23 mouse cellular contexts compared by ENCODE assay signal in genomic region chr7:85840090-85840948, GRCm38 (mm10). TPM values are rescaled to one million over a fixed set of nuclear protein-coding genes. Genes with fewer than 3 reads are reported as not detected.
DNase-seq lines count a peak whose midpoint lies in the region; ATAC-seq lines count a peak whose summit lies in the region.
"Had no signal": no experiment of that assay in that cellular context is flagged by ENCODE, and none has a peak within 500 bp of the region (broad histone marks: within the 10 kb centered on the region; RNA-seq: fewer than 3 reads in every experiment).

No protein-coding gene starts in this region.

- H3K36me3 ChIP-seq in hindbrain, embryonic 10.5 days, result no peaks in the 10 kb centered on the region
- no peaks in the 10 kb centered on the region for H3K36me3 ChIP-seq in hindbrain, embryonic 13.5 days
- no peaks in the 10 kb centered on the region for H3K36me3 ChIP-seq in limb, embryonic 10.5 days
- H3K36me3 ChIP-seq: midbrain, embryonic 15.5 days; neural tube, embryonic 12.5 days had no signal

- H3K9me3 ChIP-seq in hindbrain, embryonic 10.5 days, result no peaks in the 10 kb centered on the region
- H3K9me3 ChIP-seq in hindbrain, embryonic 13.5 days, result peaks cover 8% of the 10 kb centered on the region; the same call in 1 of the 2 replicates
- H3K9me3 ChIP-seq in limb, embryonic 10.5 days (replicated peaks), result no peaks in the 10 kb centered on the region
- H3K9me3 ChIP-seq: forebrain, embryonic 13.5 days; midbrain, embryonic 15.5 days; neural tube, embryonic 12.5 days had no signal

- no peak overlapping the region for H3K4me2 ChIP-seq in hindbrain, embryonic 13.5 days
- H3K4me2 ChIP-seq: forebrain, embryonic 13.5 days; midbrain, embryonic 15.5 days; neural tube, embryonic 12.5 days had no signal

- H3K4me1 ChIP-seq in hindbrain, embryonic 10.5 days (replicated peaks), result no peaks in the 10 kb centered on the region
- no peaks in the 10 kb centered on the region for H3K4me1 ChIP-seq in hindbrain, embryonic 13.5 days (replicated peaks)
- peaks cover 10% of the 10 kb centered on the region for H3K4me1 ChIP-seq in limb, embryonic 10.5 days
- H3K4me1 ChIP-seq: forebrain, embryonic 13.5 days; midbrain, embryonic 15.5 days; neural tube, embryonic 12.5 days had no signal

- H3K27ac ChIP-seq in hindbrain, embryonic 10.5 days, result no peak overlapping the region
- H3K27ac ChIP-seq in hindbrain, embryonic 13.5 days, result no peak overlapping the region
- peak overlapping the region; percentile 53 for H3K27ac ChIP-seq in limb, embryonic 10.5 days
- H3K27ac ChIP-seq: forebrain, embryonic 13.5 days; heart, adult 2 months; midbrain, embryonic 15.5 days; neural tube, embryonic 12.5 days had no signal

- WGBS in hindbrain, embryonic 10.5 days, result 25% methylated on average over 2 of the region's 2 CpGs
- WGBS in hindbrain, embryonic 13.5 days, result 18% methylated on average over 2 of the region's 2 CpGs
- 8% methylated on average over 2 of the region's 2 CpGs for WGBS in limb, embryonic 10.5 days

- no peak overlapping the region for H3K4me3 ChIP-seq in hindbrain, embryonic 10.5 days
- H3K4me3 ChIP-seq in hindbrain, embryonic 13.5 days, result no peak overlapping the region
- no peak overlapping the region for H3K4me3 ChIP-seq in limb, embryonic 10.5 days
- H3K4me3 ChIP-seq: forebrain, embryonic 13.5 days; heart, adult 2 months; midbrain, embryonic 15.5 days; neural tube, embryonic 12.5 days had no signal

- DNase-seq in hindbrain, embryonic 10.5 days (ENCODE audit: low spot score), result peak; percentile 8
- peak; percentile 1 for DNase-seq in right cerebral cortex, adult 18-20 months
- no peak for DNase-seq in right cerebral cortex, adult 2 months (ENCODE audit: low spot score in 2 of 2)
- peak; percentile 31 for DNase-seq in limb, embryonic 10.5 days (ENCODE audit: low spot score)
- DNase-seq in urinary bladder, postnatal 25 days (ENCODE audit: low spot score), result no peak
- no peak for DNase-seq in ovary, postnatal 14 days (ENCODE audit: low spot score)
- DNase-seq in gastrocnemius, postnatal 4 days (ENCODE audit: low spot score in 2 of 2), result no peak
- DNase-seq: cerebellum, postnatal 14 days; heart, adult 2 months; heart, postnatal 10 days; kidney, postnatal 10 days; liver, postnatal 0 days; thymus, adult 2 months had no signal

- no peaks in the 10 kb centered on the region for H3K27me3 ChIP-seq in hindbrain, embryonic 10.5 days (ENCODE audit: insufficient read depth, poor library complexity, severe bottlenecking)
- no peaks in the 10 kb centered on the region for H3K27me3 ChIP-seq in hindbrain, embryonic 13.5 days
- H3K27me3 ChIP-seq in limb, embryonic 10.5 days (ENCODE audit: low read depth, poor library complexity, severe bottlenecking), result no peaks in the 10 kb centered on the region
- H3K27me3 ChIP-seq: forebrain, embryonic 13.5 days; midbrain, embryonic 15.5 days; neural tube, embryonic 12.5 days; Patski had no signal

- ATAC-seq in hindbrain, embryonic 13.5 days (ENCODE audit: low FRiP score), result no peak
- ATAC-seq: forebrain, embryonic 13.5 days; liver, postnatal 0 days; midbrain, embryonic 15.5 days; Patski had no signal

- no peak overlapping the region for H3K9ac ChIP-seq in hindbrain, embryonic 13.5 days
- H3K9ac ChIP-seq: forebrain, embryonic 13.5 days; liver, postnatal 0 days; midbrain, embryonic 15.5 days; neural tube, embryonic 12.5 days had no signal

RNA-seq across cellular contexts. Expression of gene Vmn2r73, which starts 35.7 kb away (rescaled TPM):
- polyA plus RNA-seq in hindbrain, embryonic 10.5 days (2016; fragmentation: Nextera tagmentation; extraction: Ambion mirVana), result not detected in 2 replicates
- polyA plus RNA-seq in hindbrain, embryonic 13.5 days (2015; fragmentation: Nextera tagmentation; extraction: Ambion mirVana), result not detected in 2 replicates
- polyA plus RNA-seq in limb, embryonic 10.5 days (2016; fragmentation: Nextera tagmentation; extraction: Ambion mirVana), result not detected in 2 replicates
- total RNA-seq in gastrocnemius, postnatal 4 days (2021), result not detected
- total RNA-seq: adrenal gland, postnatal 4 days; gastrocnemius, adult 18-20 months; heart, adult 2 months; heart, postnatal 10 days; layer of hippocampus, postnatal 14 days; left cerebral cortex, postnatal 25 days had no signal
- polyA plus RNA-seq: forebrain, embryonic 13.5 days; heart, adult 2 months; liver, postnatal 0 days; midbrain, embryonic 15.5 days; neural tube, embryonic 12.5 days; Patski; stomach, embryonic 14.5 days; thymus, adult 2 months had no signal

Comparison
In these comparisons a context has a peak if more than half of its experiments do, and no peak if none do; other contexts are left out.
1. DNase-seq: peak in hindbrain, embryonic 10.5 days (single experiment), right cerebral cortex, adult 18-20 months (single experiment) and limb, embryonic 10.5 days (single experiment); none in right cerebral cortex, adult 2 months (0 of 2), urinary bladder, postnatal 25 days (single experiment), ovary, postnatal 14 days (single experiment) and gastrocnemius, postnatal 4 days (0 of 2).